Mouse (Mus musculus) brain, embryonic 14.5 days (tissue): ENCODE data around the gene Nxnl1. TPM values are rescaled to one million over a fixed set of nuclear protein-coding genes. Genes with fewer than 3 reads are reported as not detected.

Experiments
- DNase-seq: peaks from one replicate; pipeline ENCODE4 v3.0.0-alpha.2; 2011; ENCODE audit warnings: low read depth
- CTCF ChIP-seq: fragments of 200-500 bp; IDR thresholded peaks from 2 replicates; pipeline ENCODE4 v1.5.1; 2012; ENCODE audit warnings: inconsistent platforms, mild to moderate bottlenecking, moderate library complexity, borderline replicate concordance; ENCODE audit not compliant: insufficient read depth, insufficient read length; ENCODE audit errors: extremely low read depth
- POLR2A ChIP-seq: fragments of 200-500 bp; IDR thresholded peaks from 2 replicates; pipeline ENCODE4 v1.6.1; 2012; ENCODE audit warnings: mild to moderate bottlenecking, inconsistent platforms, borderline replicate concordance; ENCODE audit not compliant: poor library complexity, insufficient read depth, insufficient read length, severe bottlenecking; ENCODE audit errors: extremely low read depth
- polyA plus RNA-seq: library from polyadenylated mRNA; depleted of rRNA; stranded (reverse); fragments of >200 nt; gene quantifications from 2 replicates; pipeline ENCODE4 v1.2.3, GENCODE M21; 2012; rRNA removed

Nxnl1 gene
- polyA plus RNA-seq, 1 experiment: not detected

DNA sequence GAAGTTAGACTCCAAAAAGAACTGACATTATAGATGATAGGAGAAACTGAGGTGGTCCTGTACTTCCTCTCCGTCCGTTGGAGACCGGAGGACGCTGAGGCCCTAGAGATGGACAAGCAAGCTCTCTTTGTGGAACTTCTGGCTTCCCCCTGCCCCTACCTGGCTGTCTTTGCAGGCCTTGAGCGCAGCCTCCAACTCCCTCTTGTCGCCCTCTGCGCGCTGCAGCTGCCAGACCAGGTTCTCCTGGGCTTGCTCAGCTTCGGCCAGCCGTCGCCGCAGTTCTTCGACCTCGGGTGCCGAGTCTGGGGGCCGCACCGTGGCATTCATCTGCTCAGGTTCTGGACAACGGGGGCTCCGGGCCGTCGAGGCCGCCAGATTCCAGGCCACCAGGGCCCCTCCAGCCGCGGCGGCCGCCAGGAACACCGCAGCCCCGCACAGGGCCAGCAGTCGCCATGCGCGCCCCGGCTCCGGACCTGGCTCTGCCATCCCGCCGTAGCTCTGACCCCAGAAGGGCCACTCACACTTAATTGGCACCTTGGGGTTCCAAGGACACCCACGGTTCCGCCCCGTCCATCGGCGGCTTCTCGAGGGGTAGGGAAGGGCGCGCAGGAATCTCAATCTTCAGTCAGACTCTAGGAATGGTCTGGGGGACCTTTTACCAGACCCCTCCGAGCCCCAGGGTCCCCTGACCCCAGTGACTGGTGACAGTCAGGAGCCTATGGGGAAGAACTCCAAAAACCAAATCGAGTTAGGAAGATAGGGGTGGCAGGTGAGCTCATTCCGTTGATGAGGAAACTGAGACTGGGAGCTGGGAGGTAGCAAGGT lies 41.0 kb downstream of the Nxnl1 start, which contains the start of gene Ccdc194:
Gene Ccdc194, minus strand, starts transcription at position 486 of the 825 bp plus-strand sequence.
- DNase-seq: no peak
- no peak for TF ChIP-seq POLR2A
- TF ChIP-seq CTCF: no peak

DNA sequence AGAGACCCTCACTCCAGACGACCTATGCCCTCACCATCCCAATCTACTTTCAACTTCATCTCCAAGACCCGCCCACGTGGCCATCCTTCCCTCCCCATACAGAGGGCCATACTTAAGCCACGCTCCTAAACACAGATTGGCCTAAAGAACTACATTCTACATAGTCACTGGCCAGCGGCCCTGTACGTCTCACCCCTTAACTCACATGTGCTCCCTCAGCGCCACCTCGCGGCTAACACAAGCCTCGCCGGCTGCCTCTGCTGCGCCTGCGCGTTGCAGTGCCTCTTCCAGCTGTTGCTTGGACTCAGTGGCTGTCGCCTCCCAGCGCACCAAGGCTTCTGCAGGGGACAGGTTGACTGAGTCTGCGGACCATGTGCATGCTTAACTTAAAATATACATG lies 44.8 kb downstream of the Nxnl1 start:
- TF ChIP-seq POLR2A: no peak
- peak; percentile 90 for TF ChIP-seq CTCF
- DNase-seq: peak; percentile 93

DNA sequence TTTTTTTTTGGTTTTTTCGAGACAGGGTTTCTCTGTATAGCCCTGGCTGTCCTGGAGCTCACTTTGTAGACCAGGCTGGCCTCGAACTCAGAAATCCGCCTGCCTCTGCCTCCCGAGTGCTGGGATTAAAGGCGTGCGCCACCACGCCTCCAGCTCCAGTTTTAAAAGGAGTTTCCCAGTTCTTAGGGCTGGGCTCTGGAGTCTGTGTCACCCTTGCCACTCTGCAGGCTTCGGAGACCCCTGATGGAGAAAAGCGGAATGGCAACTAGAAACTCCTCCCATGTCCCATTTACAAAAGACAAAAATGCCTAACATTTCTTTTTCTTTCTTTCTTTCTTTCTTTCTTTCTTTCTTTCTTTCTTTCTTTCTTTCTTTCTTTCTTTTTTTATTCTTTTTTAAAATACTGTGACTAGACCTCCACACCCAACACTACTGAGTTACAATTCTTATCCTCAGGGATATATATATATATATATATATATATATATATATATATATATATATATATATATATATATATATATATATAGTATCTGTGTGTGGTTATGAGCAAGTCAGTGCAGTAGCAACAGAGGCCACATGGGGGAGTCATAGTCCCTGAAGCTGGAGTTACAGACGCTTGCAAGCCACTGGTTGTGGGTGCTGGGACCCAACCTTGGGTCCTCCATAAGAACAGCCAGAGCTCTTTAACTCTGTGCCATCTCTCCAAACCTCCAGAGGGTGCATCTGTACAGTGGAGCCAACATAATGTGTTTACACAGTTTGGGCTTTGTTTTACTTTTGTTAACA lies 47.2 kb downstream of the Nxnl1 start:
- DNase-seq: peak; percentile 81
- TF ChIP-seq CTCF: peak; percentile 67

DNA sequence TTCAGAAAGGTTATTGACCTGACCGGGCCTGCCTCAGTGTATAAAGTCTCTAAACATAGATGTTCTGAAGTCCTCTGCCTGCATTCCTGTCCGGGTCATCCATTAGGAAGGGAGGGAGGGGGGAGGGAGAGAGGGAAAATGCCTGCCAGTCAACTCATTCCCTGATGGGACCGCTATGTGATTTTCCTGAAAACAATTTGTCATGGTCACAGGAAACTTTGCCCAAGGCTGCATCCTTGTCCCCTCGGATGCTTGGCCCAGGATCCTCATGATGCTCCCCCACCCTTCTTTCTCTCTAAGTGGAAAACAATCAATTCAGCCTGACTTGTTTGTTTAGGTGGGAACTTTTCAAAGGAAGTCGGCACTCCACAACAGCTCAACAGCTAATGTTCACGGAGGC lies 49.6 kb downstream of the Nxnl1 start:
- DNase-seq: no peak
- TF ChIP-seq CTCF: no peak
- no peak for TF ChIP-seq POLR2A

GRCm38 (mm10) chr8:71515043-71515442 lies 51.4 kb downstream of the Nxnl1 start:
- no peak for TF ChIP-seq POLR2A
- TF ChIP-seq CTCF: no peak
- no peak for DNase-seq

GRCm38 (mm10) chr8:71513018-71513754 lies 53.2 kb downstream of the Nxnl1 start:
- no peak for TF ChIP-seq POLR2A
- TF ChIP-seq CTCF: no peak
- DNase-seq: no peak

DNA sequence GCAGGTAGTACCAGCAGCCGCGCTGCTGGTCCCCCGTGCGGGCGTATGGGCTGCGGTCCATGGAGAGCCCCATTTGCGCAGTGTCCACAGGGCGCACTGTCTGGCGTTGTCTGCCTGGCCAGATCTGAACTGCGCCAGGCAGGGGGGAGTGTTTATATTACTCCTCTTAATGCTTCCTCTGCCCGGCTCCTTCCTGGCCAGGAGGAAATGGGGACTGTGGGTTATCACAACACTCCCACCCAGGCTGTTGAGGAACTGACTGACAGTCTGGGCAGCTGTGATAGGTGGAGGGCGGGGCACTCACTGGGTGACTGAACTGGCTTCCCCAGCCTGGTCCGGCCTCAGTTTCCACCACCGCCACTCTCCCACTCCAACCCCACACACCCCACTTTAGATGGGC lies 54.8 kb downstream of the Nxnl1 start, which contains the start of gene Plvap:
Gene Plvap, minus strand, starts transcription at position 109 of the 400 bp plus-strand sequence.
- no peak for DNase-seq
- TF ChIP-seq CTCF: no peak

Other genes starting within 250 kb of the Nxnl1 start
- 155 and 176 TPM in 2 replicates for gene Use1, start 199.8 kb downstream of the Nxnl1 start, polyA plus RNA-seq
- 5.4 and 6.0 TPM in 2 replicates for gene Ocel1, start 195.3 kb downstream of the Nxnl1 start, polyA plus RNA-seq
- gene Nr2f6, start 184.6 kb downstream of the Nxnl1 start, polyA plus RNA-seq: 59.4 and 61.5 TPM in 2 replicates
- 8.7 and 9.4 TPM in 2 replicates for gene Ushbp1, start 170.8 kb downstream of the Nxnl1 start, polyA plus RNA-seq
- 115 and 119 TPM in 2 replicates for gene Babam1, start 169.7 kb downstream of the Nxnl1 start, polyA plus RNA-seq
- 12.1 and 29.4 TPM in 2 replicates for gene Ankle1, start 160.6 kb downstream of the Nxnl1 start, polyA plus RNA-seq
- 163 and 168 TPM in 2 replicates for gene Abhd8, start 102.9 kb downstream of the Nxnl1 start, polyA plus RNA-seq
- 94.8 and 124 TPM in 2 replicates for gene Mrpl34, start 101.6 kb downstream of the Nxnl1 start, polyA plus RNA-seq
- 206 and 229 TPM in 2 replicates for gene Dda1, start 97.4 kb downstream of the Nxnl1 start, polyA plus RNA-seq
- 124 and 153 TPM in 2 replicates for gene Ano8, start 80.6 kb downstream of the Nxnl1 start, polyA plus RNA-seq
- gene Gtpbp3, start 78.5 kb downstream of the Nxnl1 start, polyA plus RNA-seq: 25.5 and 34.2 TPM in 2 replicates
- gene Plvap, start 54.8 kb downstream of the Nxnl1 start, polyA plus RNA-seq: 10.1 and 13.0 TPM in 2 replicates
- 0.11 and 0.56 TPM in 2 replicates for gene Ccdc194, start 40.9 kb downstream of the Nxnl1 start, polyA plus RNA-seq
- 11.4 and 18.1 TPM in 2 replicates for gene Bst2, start 29.1 kb downstream of the Nxnl1 start, polyA plus RNA-seq
- gene Mvb12a, start 23.7 kb downstream of the Nxnl1 start, polyA plus RNA-seq: 74.0 and 112 TPM in 2 replicates
- gene Tmem221, start 7.7 kb downstream of the Nxnl1 start, polyA plus RNA-seq: 0.07 and 0.16 TPM in 2 replicates
- 130 and 165 TPM in 2 replicates for gene Slc27a1, start 2.3 kb upstream of the Nxnl1 start, polyA plus RNA-seq
- 113 and 128 TPM in 2 replicates for gene Pgls, start 25.6 kb upstream of the Nxnl1 start, polyA plus RNA-seq
- gene Fam129c, start 31.0 kb upstream of the Nxnl1 start, polyA plus RNA-seq: 7.7 and 8.7 TPM in 2 replicates
- gene Colgalt1, start 44.4 kb upstream of the Nxnl1 start, polyA plus RNA-seq: 128 and 150 TPM in 2 replicates
- 84.9 and 86.4 TPM in 2 replicates for gene Unc13a, start 105.2 kb upstream of the Nxnl1 start, polyA plus RNA-seq
- 3.7 and 5.1 TPM in 2 replicates for gene Jak3, start 109.7 kb upstream of the Nxnl1 start, polyA plus RNA-seq
- 0.60 and 1.1 TPM in 2 replicates for gene Insl3, start 122.6 kb upstream of the Nxnl1 start, polyA plus RNA-seq
- 0.45 and 0.46 TPM in 2 replicates for gene B3gnt3, start 135.2 kb upstream of the Nxnl1 start, polyA plus RNA-seq
- 146 and 203 TPM in 2 replicates for gene Fcho1, start 159.1 kb upstream of the Nxnl1 start, polyA plus RNA-seq